In the genomic region with DNA sequence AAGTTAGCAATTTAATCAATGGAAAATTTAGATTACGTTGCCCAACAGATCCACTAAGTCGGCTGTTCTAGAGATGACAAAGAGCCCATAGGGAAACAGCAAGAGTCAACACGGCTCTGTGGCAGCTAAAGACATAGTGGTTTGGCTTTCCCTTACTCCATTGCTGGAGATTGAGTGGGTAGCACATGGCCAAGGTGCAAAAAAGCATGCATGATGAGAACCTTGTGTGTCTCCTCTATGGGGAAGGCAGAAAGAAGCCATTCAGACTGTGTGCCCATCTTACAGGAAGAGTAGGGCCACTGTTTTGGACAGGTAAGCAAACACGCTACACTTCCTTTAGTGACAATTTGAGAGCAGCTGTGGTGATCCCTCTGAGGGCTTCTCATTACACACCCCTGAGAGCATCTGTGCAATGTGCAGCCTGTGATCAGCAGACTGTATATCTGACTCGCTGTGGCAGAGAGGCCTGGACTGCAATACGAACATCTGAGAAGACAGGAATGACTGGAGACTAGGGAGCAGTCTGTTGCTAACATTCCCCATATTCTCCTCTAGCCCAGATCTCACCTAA, we compare ENCODE assay signal across 16 mouse cellular contexts. TPM values are rescaled to one million over a fixed set of nuclear protein-coding genes. Genes with fewer than 3 reads are reported as not detected.
"Had no signal": no experiment of that assay in that cellular context is flagged by ENCODE, and none has a peak within 500 bp of the region (broad histone marks: within the 10 kb centered on the region; RNA-seq: fewer than 3 reads in every experiment).

No protein-coding gene starts in this region.

- DNase-seq: gastrocnemius, adult 2 months; gastrocnemius, postnatal 10 days; gastrocnemius, postnatal 25 days; heart, adult 18-20 months; heart, postnatal 10 days; heart, postnatal 4 days; kidney, adult 11 months; kidney, adult 2 months; kidney, adult 9 months; kidney, postnatal 14 days; kidney, postnatal 36 days; layer of hippocampus, adult 9-11 months; liver had no signal

RNA-seq across cellular contexts. Expression of a gene that starts 0.6 kb away (rescaled TPM):
- total RNA-seq: gastrocnemius, adult 2 months had no signal
- polyA plus RNA-seq: heart, embryonic 12.5 days; hindbrain, embryonic 10.5 days; limb, embryonic 10.5 days had no signal

RNA-seq across cellular contexts. Expression of a gene that starts 24.9 kb away (rescaled TPM):
- total RNA-seq: gastrocnemius, adult 2 months had no signal
